Mouse (Mus musculus) thymus, adult 2 months (tissue): ENCODE measurements around the gene Rpl12.

ENCODE experiments used
- CTCF ChIP-seq: fragments of 200-500 bp; IDR thresholded peaks from 2 replicates; pipeline ENCODE4 v1.5.1; 2012; ENCODE audit warnings: mild to moderate bottlenecking, control low read depth, low read length, moderate library complexity, borderline replicate concordance; ENCODE audit not compliant: control insufficient read depth, poor library complexity, insufficient read depth; ENCODE audit errors: extremely low read depth
- POLR2A ChIP-seq: fragments of 200-500 bp; IDR thresholded peaks from 2 replicates; pipeline ENCODE4 v1.6.1; 2012; ENCODE audit warnings: mild to moderate bottlenecking, low read length, control low read depth, moderate library complexity; ENCODE audit not compliant: control insufficient read depth, poor library complexity, insufficient read depth; ENCODE audit errors: extremely low read depth

DNA sequence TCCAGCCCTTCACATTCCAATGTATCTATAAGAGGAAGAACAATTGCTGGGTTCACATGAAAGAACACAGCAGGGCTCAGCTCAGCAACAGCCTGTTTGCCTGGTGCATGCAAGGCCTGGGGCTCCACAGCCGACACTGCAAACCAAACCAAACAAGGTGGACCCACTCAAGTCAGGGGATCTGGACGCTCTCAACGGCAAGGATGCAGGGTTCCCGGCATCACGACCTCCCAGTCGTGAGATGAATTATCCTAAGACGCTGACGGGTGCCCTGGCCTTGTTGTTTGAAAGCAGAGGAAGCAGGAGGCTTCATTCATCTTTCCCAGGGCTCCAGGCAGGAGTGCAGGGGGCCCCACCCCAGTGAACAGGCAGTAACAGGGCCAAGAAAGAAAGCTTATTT is 24.5 kb downstream of the Rpl12 start:
- TF ChIP-seq CTCF: no peak
- TF ChIP-seq POLR2A: no peak
